18 mouse cellular contexts compared by ENCODE assay signal in the genomic region with DNA sequence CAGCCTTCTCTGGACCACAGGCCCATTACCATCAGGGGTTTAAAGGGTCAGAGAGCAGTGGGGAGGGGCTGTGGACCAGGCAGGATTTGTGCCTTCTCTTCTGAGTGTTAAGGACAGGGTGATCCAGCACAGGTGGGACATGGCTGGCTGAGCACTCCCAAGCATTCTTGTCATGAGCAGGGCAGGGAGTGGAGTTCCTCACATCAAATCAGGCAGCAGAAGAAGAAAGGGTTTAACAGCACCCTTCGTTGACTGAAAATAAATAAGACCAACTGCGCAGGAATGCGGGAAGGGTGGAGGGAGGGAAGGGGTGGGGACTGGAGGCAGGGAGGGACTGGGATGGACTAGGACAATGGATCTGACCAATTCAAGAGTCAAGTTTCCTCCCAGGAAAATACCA. TPM values are rescaled to one million over a fixed set of nuclear protein-coding genes. Genes with fewer than 3 reads are reported as not detected.
A peak's percentile ranks its signal among the peaks of the same experiment; 100 is the strongest.
DNase-seq lines count a peak whose midpoint lies in the region; ATAC-seq and TF ChIP-seq lines count a peak whose summit lies in the region.
"Had no signal": no experiment of that assay in that cellular context is flagged by ENCODE, and none has a peak within 500 bp of the region (broad histone marks: within the 10 kb centered on the region; RNA-seq: fewer than 3 reads in every experiment).

No protein-coding gene starts in this region.

- WGBS in intestine, embryonic 15.5 days: 6% methylated on average over 3 of the region's 3 CpGs
- 6% methylated on average over 3 of the region's 3 CpGs for WGBS in small intestine, adult 2 months

- H3K27ac ChIP-seq in intestine, embryonic 15.5 days: peak overlapping the region; percentile 27; the same call in 1 of the 2 replicates
- peak overlapping the region; percentile 75 for H3K27ac ChIP-seq in small intestine, adult 2 months (ENCODE audit: insufficient read depth, low read depth, low read length)
- H3K27ac ChIP-seq: forebrain, embryonic 15.5 days; limb, embryonic 13.5 days had no signal

- H3K4me2 ChIP-seq in intestine, embryonic 15.5 days (replicated peaks): no peak overlapping the region
- H3K4me2 ChIP-seq: forebrain, embryonic 15.5 days; limb, embryonic 13.5 days; midbrain, embryonic 11.5 days had no signal

- intact Hi-C loops in left cerebral cortex, postnatal 14 days (cut with DNase I): no loop called here

- no peak for TF ChIP-seq CTCF in small intestine, adult 2 months (IDR thresholded peaks at IDR 0.05; ENCODE audit: extremely low read depth, insufficient read length, insufficient replicate concordance, low read depth, low read length)

- peak; percentile 22; the same call in 1 of the 2 replicates for ATAC-seq in intestine, embryonic 15.5 days
- ATAC-seq: forebrain, embryonic 15.5 days; liver, postnatal 0 days had no signal

- peak; percentile 34 for DNase-seq in kidney, adult 11 months
- DNase-seq in kidney, adult 18-20 months: no peak
- peak; percentile 86 for DNase-seq in Muller cell, postnatal 12 days (ENCODE audit: inconsistent ontology term)
- no peak for DNase-seq in right cerebral cortex, postnatal 36 days (ENCODE audit: low spot score in 2 of 2)
- DNase-seq in left cerebral cortex, postnatal 14 days (ENCODE audit: low spot score in 2 of 2): no peak
- DNase-seq: cerebellum, adult 11 months; cerebellum, postnatal 36 days; gastrocnemius, postnatal 10 days; layer of hippocampus, postnatal 36 days; liver, postnatal 0 days; right cerebral cortex, postnatal 25 days had no signal

- TF ChIP-seq POLR2A in small intestine, adult 2 months (IDR thresholded peaks at IDR 0.05; ENCODE audit: low read depth, low read length): no peak

- H3K27me3 ChIP-seq in intestine, embryonic 15.5 days (replicated peaks): no peaks in the 10 kb centered on the region
- H3K27me3 ChIP-seq in small intestine, adult 2 months (ENCODE audit: control insufficient read depth, insufficient read depth, low read length): no peaks in the 10 kb centered on the region
- H3K27me3 ChIP-seq: forebrain, embryonic 15.5 days had no signal

- no peaks in the 10 kb centered on the region for H3K9me3 ChIP-seq in intestine, embryonic 15.5 days
- H3K9me3 ChIP-seq: forebrain, embryonic 15.5 days; limb, embryonic 13.5 days had no signal

- no peaks in the 10 kb centered on the region for H3K36me3 ChIP-seq in intestine, embryonic 15.5 days
- no peaks in the 10 kb centered on the region for H3K36me3 ChIP-seq in small intestine, adult 2 months (ENCODE audit: control insufficient read depth, insufficient read depth, low read length)
- H3K36me3 ChIP-seq: forebrain, embryonic 15.5 days; limb, embryonic 13.5 days had no signal

- H3K4me1 ChIP-seq in intestine, embryonic 15.5 days (replicated peaks): peaks cover 22% of the 10 kb centered on the region
- peaks cover 29% of the 10 kb centered on the region for H3K4me1 ChIP-seq in small intestine, adult 2 months (ENCODE audit: control insufficient read depth, insufficient read depth, insufficient read length, low read length)
- H3K4me1 ChIP-seq: forebrain, embryonic 15.5 days had no signal

- H3K4me3 ChIP-seq in intestine, embryonic 15.5 days (replicated peaks): no peak overlapping the region
- no peak overlapping the region for H3K4me3 ChIP-seq in small intestine, adult 2 months (ENCODE audit: low read depth, low read length)
- H3K4me3 ChIP-seq: forebrain, embryonic 15.5 days; limb, embryonic 13.5 days had no signal

- no peak overlapping the region for H3K9ac ChIP-seq in intestine, embryonic 15.5 days
- H3K9ac ChIP-seq: forebrain, embryonic 15.5 days; limb, embryonic 13.5 days; liver, postnatal 0 days had no signal

RNA-seq across cellular contexts. Expression of a gene that starts 8.6 kb away (rescaled TPM):
- polyA plus RNA-seq in intestine, embryonic 15.5 days (2015; fragmentation: Nextera tagmentation; extraction: Ambion mirVana): 19.2 and 23.1 TPM in 2 replicates
- polyA plus RNA-seq in small intestine, adult 2 months (2012; rRNA removed): 24.8 and 34.2 TPM in 2 replicates
- total RNA-seq in left cerebral cortex, postnatal 14 days (2021): under 1 TPM; 0.13 to 0.25 TPM
- total RNA-seq: gastrocnemius, postnatal 10 days; heart, postnatal 25 days; layer of hippocampus, postnatal 36 days had no signal
- polyA plus RNA-seq: C2C12; midbrain, embryonic 11.5 days had no signal

Comparison
In these comparisons a context has a peak if more than half of its experiments do, and no peak if none do; other contexts are left out.
1. DNase-seq: peak in kidney, adult 11 months (single experiment) and Muller cell, postnatal 12 days (single experiment); none in kidney, adult 18-20 months (single experiment), right cerebral cortex, postnatal 36 days (0 of 2) and left cerebral cortex, postnatal 14 days (0 of 2).